Mouse (Mus musculus): Measurements from ENCODE around the gene Lrrc3b.

DNA sequence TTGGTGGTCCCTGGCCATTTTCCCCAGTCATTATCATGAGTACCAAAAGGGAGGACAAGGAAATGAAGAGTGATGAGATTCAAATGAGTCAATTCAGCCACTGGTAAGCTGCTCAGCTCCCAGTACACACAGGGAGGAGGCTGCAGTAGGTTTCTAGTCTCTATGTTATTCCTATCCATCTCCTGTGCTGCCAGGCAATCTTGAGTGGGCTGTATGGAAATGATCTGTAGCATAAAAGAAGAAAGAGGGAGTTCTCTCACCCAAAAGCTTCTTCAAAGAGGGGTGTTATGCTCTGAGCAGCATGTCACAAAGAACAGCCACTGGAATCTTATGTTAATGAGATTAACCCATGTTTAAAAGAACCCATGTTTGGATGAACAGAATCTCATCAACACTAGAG, 64.5 kb downstream of the Lrrc3b start:
- TF ChIP-seq CTCF (IDR thresholded peaks at IDR 0.05; ENCODE audit: low read depth) (no peak), EP300 (IDR thresholded peaks at IDR 0.05; ENCODE audit: low read depth) (no peak)
